Mouse (Mus musculus): ENCODE measurements around the gene Lenep.

DNA sequence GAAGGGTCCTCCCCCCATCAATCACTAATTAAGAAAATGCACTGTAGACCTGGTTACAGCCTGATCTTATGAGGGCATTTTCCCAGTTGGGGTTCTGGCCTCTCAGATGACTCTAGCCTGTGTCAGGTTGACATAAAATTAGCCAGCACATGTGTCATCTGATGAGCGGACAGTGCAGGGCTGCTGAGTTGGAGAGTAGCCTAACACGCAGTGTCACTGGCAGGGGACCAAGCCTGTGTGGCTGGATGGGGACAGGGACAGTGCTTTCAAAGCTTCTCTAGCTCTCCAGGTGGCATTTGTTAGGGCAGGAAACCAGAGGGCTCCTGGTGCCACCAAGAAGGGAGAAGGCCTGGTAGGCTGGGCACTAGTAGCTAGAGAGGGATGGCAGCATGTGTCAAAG, 38.1 kb upstream of the Lenep start:
- no peak for TF ChIP-seq CTCF (IDR thresholded peaks at IDR 0.05; ENCODE audit: borderline replicate concordance, control insufficient read depth, extremely low read depth, insufficient read depth, low read length, poor library complexity)
- no peak for TF ChIP-seq POLR2A (IDR thresholded peaks at IDR 0.05; ENCODE audit: control insufficient read depth, extremely low read depth, insufficient read depth, low read length, poor library complexity)

Measured in thymus, adult 2 months (tissue).